Comparison of ENCODE assay signal across 24 mouse cellular contexts in genomic region chr4:126637446-126637845, GRCm38 (mm10). TPM values are rescaled to one million over a fixed set of nuclear protein-coding genes. Genes with fewer than 3 reads are reported as not detected.
A peak's percentile ranks its signal among the peaks of the same experiment; 100 is the strongest.
DNase-seq lines count a peak whose midpoint lies in the region; ATAC-seq lines count a peak whose summit lies in the region.
"Had no signal": no experiment of that assay in that cellular context is flagged by ENCODE, and none has a peak within 500 bp of the region (broad histone marks: within the 10 kb centered on the region; RNA-seq: fewer than 3 reads in every experiment).

No protein-coding gene starts in this region.

- WGBS in forebrain, embryonic 14.5 days: 61% methylated on average over 4 of the region's 4 CpGs
- 70% methylated on average over 4 of the region's 4 CpGs for WGBS in forebrain, embryonic 12.5 days
- whole genome bisulfite sequencing in heart, embryonic 12.5 days: 60% methylated on average over 4 of the region's 4 CpGs

- no peaks in the 10 kb centered on the region for H3K27me3 ChIP-seq in forebrain, embryonic 14.5 days (replicated peaks; ENCODE audit: control insufficient read depth, insufficient read depth, low read length)
- H3K27me3 ChIP-seq in forebrain, embryonic 12.5 days: peaks cover 36% of the 10 kb centered on the region
- peaks cover 38% of the 10 kb centered on the region for H3K27me3 ChIP-seq in heart, embryonic 12.5 days (replicated peaks)

- no peaks in the 10 kb centered on the region for H3K36me3 ChIP-seq in forebrain, embryonic 14.5 days (ENCODE audit: control insufficient read depth, insufficient read depth, low read length)
- no peaks in the 10 kb centered on the region for H3K36me3 ChIP-seq in forebrain, embryonic 12.5 days (replicated peaks)
- no peaks in the 10 kb centered on the region for H3K36me3 ChIP-seq in heart, embryonic 12.5 days
- H3K36me3 ChIP-seq: forebrain, embryonic 10.5 days; forebrain, embryonic 15.5 days; heart, embryonic 10.5 days; hindbrain, embryonic 13.5 days had no signal

- H3K27ac ChIP-seq in forebrain, embryonic 14.5 days (ENCODE audit: low read depth, low read length): no peak overlapping the region
- H3K27ac ChIP-seq in forebrain, embryonic 12.5 days: no peak overlapping the region
- no peak overlapping the region for H3K27ac ChIP-seq in heart, embryonic 12.5 days (ENCODE audit: poor library complexity, severe bottlenecking)
- H3K27ac ChIP-seq: forebrain, embryonic 10.5 days; forebrain, embryonic 15.5 days; heart, adult 2 months; heart, embryonic 10.5 days; hindbrain, embryonic 13.5 days had no signal

- intact Hi-C loops in left cerebral cortex, postnatal 4 days (cut with DNase I): no loop called here
- intact Hi-C loops in left cerebral cortex, postnatal 10 days (cut with DNase I): no loop called here

- no peak overlapping the region for H3K9ac ChIP-seq in forebrain, embryonic 14.5 days (ENCODE audit: low read length)
- no peak overlapping the region for H3K9ac ChIP-seq in forebrain, embryonic 12.5 days
- H3K9ac ChIP-seq in heart, embryonic 12.5 days: no peak overlapping the region
- H3K9ac ChIP-seq: forebrain, embryonic 15.5 days; hindbrain, embryonic 13.5 days had no signal

- ATAC-seq in forebrain, embryonic 14.5 days: no peak
- no peak for ATAC-seq in forebrain, embryonic 12.5 days (ENCODE audit: low FRiP score)
- no peak for ATAC-seq in heart, embryonic 12.5 days (ENCODE audit: insufficient number of reproducible peaks, low FRiP score)
- ATAC-seq: activated CD4-positive, CD25-positive, alpha-beta regulatory T cell, adult 4 months; forebrain, embryonic 15.5 days; hindbrain, embryonic 16.5 days; inflammation-experienced regulatory T-cells, adult 6 months; intestine, embryonic 16.5 days had no signal

- H3K4me1 ChIP-seq in forebrain, embryonic 14.5 days (ENCODE audit: control insufficient read depth, insufficient read depth, low read length): peaks cover 3% of the 10 kb centered on the region
- H3K4me1 ChIP-seq in forebrain, embryonic 12.5 days: 0 out of 2 replicates have a peak, but pooled peaks cover 5% of the 10 kb centered on the region
- peaks cover 5% of the 10 kb centered on the region; the same call in 1 of the 2 replicates for H3K4me1 ChIP-seq in heart, embryonic 12.5 days (replicated peaks)

- peak; percentile 25 for DNase-seq in forebrain, embryonic 14.5 days (ENCODE audit: low spot score)
- peak; percentile 55 for DNase-seq in left cerebral cortex, postnatal 4 days
- no peak for DNase-seq in left cerebral cortex, postnatal 10 days (ENCODE audit: extremely low spot score in 1 of 2, low spot score in 2 of 2)
- peak; percentile 18 for DNase-seq in NIH3T3 (ENCODE audit: low read depth)
- DNase-seq: adrenal gland, adult 8-10 months; adrenal gland, postnatal 25 days; B cell, adult 2 months; cerebellum, adult 2 months; cerebellum, adult 9-11 months; cerebellum, postnatal 36 days; gastrocnemius, postnatal 25 days; heart, adult 2 months; kidney, adult 18-20 months had no signal

- H3K4me3 ChIP-seq in forebrain, embryonic 14.5 days (ENCODE audit: low read depth, low read length): no peak overlapping the region
- no peak overlapping the region for H3K4me3 ChIP-seq in forebrain, embryonic 12.5 days (replicated peaks)
- no peak overlapping the region for H3K4me3 ChIP-seq in heart, embryonic 12.5 days
- H3K4me3 ChIP-seq: forebrain, embryonic 10.5 days; forebrain, embryonic 15.5 days; heart, adult 2 months; heart, embryonic 10.5 days; hindbrain, embryonic 13.5 days had no signal

- H3K4me2 ChIP-seq in forebrain, embryonic 14.5 days (ENCODE audit: low read length): no peak overlapping the region
- H3K4me2 ChIP-seq in forebrain, embryonic 12.5 days: no peak overlapping the region
- no peak overlapping the region for H3K4me2 ChIP-seq in heart, embryonic 12.5 days
- H3K4me2 ChIP-seq: forebrain, embryonic 15.5 days had no signal

- no peaks in the 10 kb centered on the region for H3K9me3 ChIP-seq in forebrain, embryonic 14.5 days (replicated peaks; ENCODE audit: control insufficient read depth, low read length)
- H3K9me3 ChIP-seq in forebrain, embryonic 12.5 days: no peaks in the 10 kb centered on the region
- H3K9me3 ChIP-seq in heart, embryonic 12.5 days (replicated peaks): no peaks in the 10 kb centered on the region
- H3K9me3 ChIP-seq: forebrain, embryonic 10.5 days; forebrain, embryonic 15.5 days; heart, embryonic 10.5 days; hindbrain, embryonic 13.5 days had no signal

RNA-seq across cellular contexts. Expression of gene 5730409E04Rik, which starts 27.8 kb away (rescaled TPM):
- 3.4 and 4.1 TPM in 2 replicates for polyA plus RNA-seq in forebrain, embryonic 14.5 days (2014; fragmentation: Nextera tagmentation; extraction: Ambion mirVana)
- polyA plus RNA-seq in forebrain, embryonic 12.5 days (2016; fragmentation: Nextera tagmentation; extraction: Ambion mirVana): 1.3 and 2.6 TPM in 2 replicates
- 10 to 100 TPM; 43.0 to 46.9 TPM for total RNA-seq in left cerebral cortex, postnatal 4 days (2021)
- 10 to 100 TPM; 82.3 to 84.7 TPM for total RNA-seq in left cerebral cortex, postnatal 10 days (2021)
- 0.98 and 1.2 TPM in 2 replicates for polyA plus RNA-seq in heart, embryonic 12.5 days (2016; fragmentation: Nextera tagmentation; extraction: Ambion mirVana)
- total RNA-seq: MEL had no signal

RNA-seq across cellular contexts. Expression of gene Psmb2, which starts 40.0 kb away (rescaled TPM):
- polyA plus RNA-seq in forebrain, embryonic 14.5 days (2014; fragmentation: Nextera tagmentation; extraction: Ambion mirVana): 501 and 584 TPM in 2 replicates
- polyA plus RNA-seq in forebrain, embryonic 12.5 days (2016; fragmentation: Nextera tagmentation; extraction: Ambion mirVana): 472 and 480 TPM in 2 replicates
- 100 to 1,000 TPM; 138 to 141 TPM for total RNA-seq in left cerebral cortex, postnatal 4 days (2021)
- total RNA-seq in left cerebral cortex, postnatal 10 days (2021): 100 to 1,000 TPM; 126 TPM
- polyA plus RNA-seq in heart, embryonic 12.5 days (2016; fragmentation: Nextera tagmentation; extraction: Ambion mirVana): 383 and 387 TPM in 2 replicates

Comparison
In these comparisons a context has a peak if more than half of its experiments do, and no peak if none do; other contexts are left out.
1. DNase-seq: peak in forebrain, embryonic 14.5 days (single experiment), left cerebral cortex, postnatal 4 days (single experiment) and NIH3T3 (single experiment); none in left cerebral cortex, postnatal 10 days (0 of 2).